Mouse (Mus musculus): ENCODE results near the gene Ifitm5.

The Ifitm5 gene

DNA sequence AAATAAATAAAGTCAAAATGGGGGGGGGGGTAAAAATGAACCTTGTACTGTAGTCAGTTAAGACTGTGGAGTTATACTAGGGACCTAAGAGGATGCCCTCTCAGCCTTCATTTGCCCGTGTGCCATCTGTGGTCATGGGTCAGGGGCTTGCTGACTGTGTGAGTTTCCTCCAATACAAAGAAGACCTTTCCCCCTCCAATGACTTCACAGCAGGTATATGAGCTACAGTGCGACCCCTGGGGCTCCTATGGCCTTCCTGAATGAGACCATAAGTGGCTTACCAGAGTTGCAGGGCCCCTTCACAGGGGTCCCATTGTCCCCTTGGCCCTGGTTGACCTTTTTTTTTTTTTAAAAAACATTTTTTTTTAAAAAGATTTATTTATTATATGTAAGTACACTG lies 11.3 kb upstream of the Ifitm5 start:
- DNase-seq (ENCODE audit: low spot score) = no peak

DNA sequence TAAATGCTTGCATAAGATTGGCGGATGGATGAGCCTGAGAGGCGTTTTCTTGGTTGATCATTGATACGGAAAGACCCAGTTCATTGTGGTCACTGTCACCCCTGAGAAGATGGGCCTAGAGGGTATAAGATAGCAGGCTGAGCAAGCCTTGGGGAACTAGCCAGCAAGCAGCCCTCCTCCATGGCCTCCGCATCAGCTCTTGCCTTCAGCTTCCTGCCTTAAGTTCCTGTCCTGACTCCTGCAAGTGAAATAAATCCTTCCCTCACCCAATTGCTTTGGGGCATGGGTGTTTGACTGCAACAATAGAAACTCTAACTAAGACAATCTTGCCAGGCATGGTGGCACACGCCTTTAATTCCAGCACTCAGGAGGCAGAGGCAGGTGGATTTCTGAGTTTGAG lies 9.9 kb upstream of the Ifitm5 start:
- no peak for DNase-seq (ENCODE audit: low spot score)

DNA sequence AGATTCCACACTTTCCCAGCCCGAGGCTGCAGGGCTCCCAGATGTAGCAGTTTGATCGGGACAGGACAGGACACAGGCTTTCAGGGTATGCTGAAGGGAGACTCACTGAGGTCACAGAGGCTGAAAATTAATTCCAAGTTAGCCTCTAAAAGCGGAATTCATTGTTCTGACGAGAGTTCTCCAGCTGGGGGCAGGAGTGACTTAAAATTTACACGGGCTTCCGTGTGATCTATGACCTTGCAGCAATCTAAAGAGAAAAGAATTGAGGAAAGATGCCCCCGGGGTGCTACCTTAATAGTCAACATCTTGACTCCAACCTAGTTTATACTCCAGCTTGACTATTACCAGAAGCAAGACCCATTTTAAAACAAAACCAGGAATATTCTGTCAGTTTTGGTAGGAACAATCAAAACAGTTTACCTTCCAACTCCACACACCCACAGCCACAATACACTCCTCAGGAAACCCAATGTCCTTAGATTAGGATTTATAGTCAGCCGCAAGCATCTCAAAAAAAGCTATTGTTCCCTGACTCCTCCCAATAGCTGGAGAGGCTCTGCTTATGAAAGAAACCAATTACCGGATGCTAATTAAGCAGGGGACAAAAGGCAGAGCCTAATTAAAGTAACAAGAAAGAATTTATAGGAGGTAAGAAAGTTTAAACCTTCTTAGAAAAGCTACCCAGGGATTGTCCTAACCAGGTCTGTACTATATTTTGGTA lies 9.2 kb upstream of the Ifitm5 start:
- no peak for DNase-seq (ENCODE audit: low spot score)

DNA sequence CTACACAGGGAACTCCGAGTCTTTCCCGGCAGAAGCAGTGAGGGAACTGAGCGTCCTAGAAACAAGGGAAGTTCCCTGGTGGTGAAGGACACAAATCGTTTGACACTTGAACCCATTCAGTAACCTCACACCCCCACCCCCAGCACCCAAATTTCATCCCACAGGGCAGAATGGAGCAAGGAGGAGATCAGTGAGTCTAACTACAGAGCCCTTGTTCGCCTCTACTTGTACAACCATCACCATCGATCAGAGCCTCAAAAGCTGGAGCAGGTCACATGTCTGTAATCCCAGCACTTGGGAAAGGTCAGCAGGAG lies 6.4 kb upstream of the Ifitm5 start:
- DNase-seq (ENCODE audit: low spot score) = no peak

DNA sequence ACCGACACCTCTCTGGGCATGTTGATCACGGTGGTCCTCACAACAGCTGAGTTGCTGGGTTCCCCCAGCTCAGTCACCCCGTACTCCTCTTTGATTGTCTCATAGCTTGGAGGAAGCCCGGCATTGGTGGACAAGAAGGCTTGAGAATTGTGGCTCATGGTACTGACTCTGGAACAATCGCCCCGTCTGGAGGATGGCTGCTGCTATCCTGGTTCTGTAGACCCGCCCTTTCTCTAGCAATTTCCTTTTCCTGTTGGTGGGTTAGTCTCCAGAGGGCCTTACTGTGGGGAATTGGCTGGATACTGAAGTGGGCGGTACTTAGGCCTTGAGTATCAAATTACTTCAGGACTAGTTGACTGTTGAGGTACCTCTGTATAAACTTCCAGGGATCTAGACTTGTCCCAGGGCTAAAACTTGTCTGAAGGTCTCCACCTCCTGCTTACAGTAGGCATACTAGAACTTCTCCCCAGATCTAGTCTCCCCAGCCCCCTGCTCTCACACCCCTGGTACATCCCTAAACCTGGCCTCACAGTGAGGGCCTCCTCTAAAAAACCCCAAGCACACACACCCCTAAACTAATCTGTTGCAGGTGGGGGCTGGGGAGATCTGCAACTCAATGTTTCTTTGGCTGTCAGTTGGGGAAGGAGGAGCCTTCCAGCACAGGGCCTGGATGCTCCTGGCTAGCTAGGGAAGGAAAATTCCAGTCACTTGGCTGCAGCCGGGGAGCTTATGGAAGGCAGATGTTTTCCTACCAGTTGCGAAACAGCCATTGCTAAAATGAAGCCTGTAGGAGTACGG lies 5.9 kb upstream of the Ifitm5 start, which contains the start of the genes Gm45717 and Ifitm2:
TSS of gene Gm45717 (minus strand) at position 180 of the 798 bp plus-strand sequence.
TSS of gene Ifitm2 (minus strand) at position 230 of the 798 bp plus-strand sequence.
- no peak for DNase-seq (ENCODE audit: low spot score)

DNA sequence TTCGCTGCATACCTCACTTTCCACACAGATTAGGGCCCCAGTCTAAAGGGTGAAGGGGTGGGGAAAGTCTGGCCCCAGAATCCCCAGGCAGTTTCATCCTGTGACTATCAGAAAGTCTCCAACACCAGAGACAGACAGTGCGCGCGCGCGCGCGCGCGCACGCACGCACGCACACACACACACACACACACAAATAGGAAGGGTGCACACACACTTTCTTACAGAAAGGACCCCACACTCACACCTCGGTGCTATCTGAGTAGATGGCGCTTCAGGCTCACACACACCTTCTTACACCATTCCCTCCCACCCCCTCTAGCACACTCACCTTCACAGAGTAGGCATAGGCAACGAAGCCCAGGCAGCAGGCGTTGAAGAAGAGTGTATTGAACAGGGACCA lies 5.3 kb upstream of the Ifitm5 start:
- DNase-seq (ENCODE audit: low spot score) = no peak

DNA sequence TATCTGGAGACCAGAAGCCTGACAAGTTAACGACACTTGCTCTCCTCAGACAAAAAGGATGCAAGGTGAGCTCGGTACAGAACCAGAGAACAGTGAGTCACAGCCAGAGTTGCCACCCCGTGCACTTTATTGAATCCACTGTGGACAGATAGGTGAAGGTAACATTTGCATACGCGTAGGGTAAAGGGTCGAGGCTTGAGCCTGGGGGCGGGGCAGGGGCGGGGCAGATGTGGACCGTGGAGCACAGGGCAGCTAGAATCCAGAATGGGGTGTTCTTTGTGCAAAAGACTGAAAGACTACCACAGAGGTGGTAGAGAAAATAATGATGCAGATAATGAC lies 4.6 kb upstream of the Ifitm5 start:
- no peak for DNase-seq (ENCODE audit: low spot score)

DNA sequence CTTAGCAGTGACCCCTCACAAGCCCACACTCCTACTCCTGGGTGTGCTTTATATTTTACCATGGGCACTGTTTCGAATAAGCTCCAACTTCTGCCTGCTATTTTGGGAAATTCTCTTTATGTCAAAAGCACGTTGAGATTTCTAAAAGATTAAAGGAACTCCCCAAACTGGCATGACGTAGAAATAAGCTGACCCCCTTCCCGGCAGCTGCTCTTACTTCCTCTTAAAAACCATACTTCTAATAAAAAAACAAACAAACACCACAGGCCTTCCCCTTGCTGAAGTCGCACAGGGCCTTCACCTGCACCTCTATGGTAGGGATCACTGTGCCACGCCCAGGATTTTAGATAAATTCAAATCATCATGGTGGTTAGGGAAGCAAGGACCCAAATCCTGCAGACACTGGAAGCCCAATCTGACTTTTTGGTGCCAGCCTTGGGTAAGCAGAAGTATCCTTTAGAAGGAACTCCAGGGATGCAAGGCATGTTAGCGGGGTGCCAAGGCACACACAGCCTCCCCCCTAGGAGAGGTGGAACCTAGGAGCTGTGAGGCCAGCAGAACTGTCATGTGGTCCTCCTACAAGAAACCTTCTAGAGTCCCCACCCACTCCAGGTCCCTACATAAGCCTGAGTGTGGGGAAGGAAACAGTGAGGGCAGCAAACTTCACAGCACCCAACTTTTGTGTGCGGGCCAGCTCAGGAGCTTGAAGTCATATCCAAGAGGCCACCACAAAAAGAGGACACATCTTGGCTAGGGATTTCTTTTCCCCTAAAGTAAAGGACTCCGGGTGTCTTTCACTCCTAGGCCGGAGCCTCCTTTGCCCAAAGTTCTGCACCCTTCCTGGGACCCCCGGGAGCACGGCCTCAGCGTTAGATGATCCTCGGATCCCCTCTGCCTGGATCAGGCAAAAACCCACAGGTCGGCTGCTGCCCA lies 4.0 kb upstream of the Ifitm5 start:
- DNase-seq (ENCODE audit: low spot score) = no peak

DNA sequence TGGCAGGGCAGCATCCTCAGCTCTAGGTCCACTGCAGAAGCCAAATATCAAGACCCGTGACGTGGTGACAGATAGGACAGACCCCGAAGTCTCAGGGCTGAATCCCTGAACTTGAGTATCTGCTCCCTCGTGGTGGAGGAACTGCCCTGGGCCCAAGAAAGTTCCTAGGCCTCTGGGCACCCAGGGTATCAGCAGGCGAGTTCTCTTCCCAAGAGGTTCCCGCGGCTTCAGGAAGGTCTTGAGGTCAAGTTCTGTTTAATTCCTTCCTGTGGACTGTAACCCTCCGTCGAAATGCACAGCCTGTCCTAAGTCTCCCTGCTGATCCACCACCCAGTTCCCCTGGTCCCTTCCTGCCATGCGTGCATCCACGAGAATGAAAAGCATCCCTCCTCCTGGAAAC lies 3.0 kb upstream of the Ifitm5 start:
- no peak for DNase-seq (ENCODE audit: low spot score)

DNA sequence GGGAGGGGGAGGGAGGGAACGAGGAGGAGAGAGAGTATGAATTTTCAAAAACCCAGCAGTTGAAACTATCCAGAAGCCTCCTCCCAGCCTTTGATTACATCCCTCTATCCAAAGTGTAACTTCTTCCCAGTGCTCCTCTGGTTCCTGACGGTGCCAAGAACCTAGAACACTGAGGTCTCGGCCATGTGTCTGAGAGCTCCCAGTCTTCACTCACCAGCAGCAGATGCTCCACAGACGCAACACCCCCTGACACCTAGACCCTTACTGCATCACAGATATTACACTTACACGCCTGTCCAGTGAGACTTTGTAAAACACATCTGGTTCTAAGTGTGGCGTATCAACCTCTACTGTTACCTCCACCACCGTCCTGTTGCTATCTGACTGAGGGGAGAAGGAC lies 2.4 kb upstream of the Ifitm5 start:
- no peak for DNase-seq (ENCODE audit: low spot score)

DNA sequence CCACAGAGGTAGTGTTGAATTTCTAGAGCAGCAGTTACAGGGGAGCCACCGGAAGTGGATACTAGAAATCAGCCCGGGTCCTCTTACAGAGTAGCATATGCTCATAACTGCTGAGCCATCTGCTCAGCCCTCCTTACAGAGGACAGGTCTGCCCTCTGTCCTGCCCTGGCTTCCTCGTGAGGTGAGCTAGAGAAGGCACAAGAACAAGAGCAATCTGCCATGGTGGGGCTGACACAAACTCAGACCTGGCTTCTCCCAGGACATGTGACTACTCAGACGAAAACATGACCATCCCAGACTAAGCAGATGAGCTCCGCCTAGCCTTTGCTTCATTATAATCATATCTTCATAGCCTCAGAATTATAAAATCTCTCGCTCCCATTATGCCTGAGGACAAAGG lies 1.7 kb upstream of the Ifitm5 start:
- DNase-seq (ENCODE audit: low spot score) = no peak

DNA sequence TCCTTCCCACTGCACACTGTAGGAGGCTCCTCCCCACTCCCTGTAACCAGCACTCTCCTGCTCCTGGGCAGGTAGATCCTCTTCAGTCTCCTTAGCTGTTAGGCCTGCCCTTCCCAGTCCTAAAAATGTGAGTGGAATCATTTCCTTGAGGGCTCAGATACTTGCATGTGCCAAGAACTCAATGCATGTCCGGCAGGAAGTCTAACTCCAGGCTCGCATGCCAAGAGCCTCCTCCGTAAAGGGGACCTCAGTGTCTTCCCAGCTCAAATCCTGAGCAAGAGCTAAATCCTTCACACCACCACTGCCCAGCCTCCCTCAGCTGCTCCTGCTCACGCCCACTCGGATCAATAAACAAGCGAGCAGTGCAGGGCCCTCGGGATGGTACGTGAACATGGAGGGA lies 960 bp upstream of the Ifitm5 start:
- no peak for DNase-seq (ENCODE audit: low spot score)

DNA sequence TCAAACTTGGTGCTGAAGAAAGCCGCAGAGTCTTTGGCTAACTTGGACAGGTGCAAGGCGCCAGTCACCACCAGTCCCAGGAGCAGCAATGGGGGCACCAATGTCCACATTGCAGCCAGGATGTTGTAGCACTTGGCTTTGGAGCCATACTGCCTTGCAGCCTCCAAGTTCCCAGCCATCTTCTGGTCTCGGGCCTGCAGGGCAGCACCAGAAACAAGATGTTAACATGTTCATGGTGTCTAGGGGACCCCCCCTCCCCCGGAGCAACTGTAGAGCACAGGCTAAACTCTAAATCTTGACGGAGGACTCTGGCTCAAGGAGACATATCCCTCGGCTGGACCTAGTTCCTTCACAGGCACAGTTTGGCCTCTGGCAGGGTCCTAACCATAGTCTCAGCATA lies 836 bp downstream of the Ifitm5 start:
- no peak for DNase-seq (ENCODE audit: low spot score)

DNA sequence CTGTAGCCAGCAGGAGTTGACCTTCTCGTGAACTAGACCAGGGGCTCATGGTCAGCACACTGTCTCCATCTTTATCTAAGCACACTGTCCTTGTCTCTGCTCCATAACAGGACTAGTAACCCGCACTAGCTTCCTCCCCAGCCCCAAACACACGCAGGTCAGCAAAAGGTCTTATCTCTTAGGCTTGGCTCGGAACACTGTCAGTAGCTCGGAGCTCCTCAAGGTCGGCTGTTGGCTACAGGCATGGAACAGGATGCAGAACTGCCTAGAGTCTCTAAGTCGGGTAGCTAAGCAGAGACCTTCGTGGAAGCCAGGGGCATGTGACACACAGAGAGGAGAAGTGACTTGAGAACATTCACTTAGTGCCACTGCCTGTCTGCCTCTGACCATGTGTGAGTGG lies 1.9 kb downstream of the Ifitm5 start:
- DNase-seq (ENCODE audit: low spot score) = no peak

DNA sequence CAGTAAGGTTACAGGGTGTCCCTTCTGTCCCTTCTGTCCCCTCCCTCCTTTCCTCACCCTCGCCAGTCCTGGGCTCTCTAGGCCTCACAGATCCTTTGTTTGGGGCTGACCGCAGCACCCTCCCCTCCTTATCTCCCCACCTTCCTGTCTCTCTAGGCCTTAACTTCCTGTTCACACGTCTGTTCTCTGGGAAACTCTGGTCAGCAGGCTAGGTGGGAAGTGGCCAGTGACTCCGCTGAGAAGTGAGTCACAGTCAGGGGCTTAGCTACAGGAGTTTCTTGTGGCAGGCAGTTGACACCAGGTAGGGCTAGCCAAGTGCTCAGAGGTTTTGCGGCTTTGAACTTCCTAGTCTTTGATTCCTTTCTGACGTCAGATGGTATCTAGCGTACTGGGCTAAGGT lies 3.1 kb downstream of the Ifitm5 start:
- DNase-seq (ENCODE audit: low spot score) = no peak

DNA sequence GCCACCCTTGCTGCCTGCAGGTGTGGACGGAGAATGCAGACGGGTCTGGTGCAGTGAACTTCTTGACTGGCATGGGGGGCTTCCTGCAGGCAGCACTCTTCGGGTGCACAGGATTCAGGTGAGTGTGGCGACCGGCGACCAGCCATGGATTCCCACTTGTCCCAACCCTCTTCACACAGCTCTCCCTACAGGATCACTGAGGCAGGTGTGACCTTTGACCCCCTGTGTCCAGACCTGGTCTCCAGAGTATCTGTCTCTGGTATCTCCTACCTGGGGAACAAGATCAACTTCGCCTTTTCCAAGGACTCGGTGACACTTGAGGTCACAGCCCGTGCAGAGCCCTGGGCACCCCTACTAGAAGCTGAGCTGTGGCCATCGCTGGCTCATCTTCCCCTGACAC lies 3.8 kb downstream of the Ifitm5 start:
- no peak for DNase-seq (ENCODE audit: low spot score)

DNA sequence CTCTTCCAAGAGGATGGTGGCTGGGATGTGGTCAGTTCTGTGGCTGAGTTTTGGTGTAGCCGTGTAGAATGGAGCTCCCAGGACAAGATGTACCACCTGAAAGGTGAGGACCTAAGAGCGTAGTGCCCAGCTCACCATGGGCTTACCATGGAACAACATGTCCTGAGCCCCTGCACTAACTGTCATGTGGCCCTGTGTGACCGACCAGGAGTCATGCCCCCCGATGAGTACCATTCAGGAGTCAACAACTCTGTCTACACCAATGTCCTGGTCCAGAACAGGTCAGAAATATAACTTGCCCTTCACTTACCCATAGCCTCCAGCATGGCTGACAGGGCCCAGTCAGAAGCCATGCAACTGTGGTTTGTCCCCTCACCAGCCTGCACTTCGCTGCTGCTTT lies 4.8 kb downstream of the Ifitm5 start:
- DNase-seq (ENCODE audit: low spot score) = no peak

DNA sequence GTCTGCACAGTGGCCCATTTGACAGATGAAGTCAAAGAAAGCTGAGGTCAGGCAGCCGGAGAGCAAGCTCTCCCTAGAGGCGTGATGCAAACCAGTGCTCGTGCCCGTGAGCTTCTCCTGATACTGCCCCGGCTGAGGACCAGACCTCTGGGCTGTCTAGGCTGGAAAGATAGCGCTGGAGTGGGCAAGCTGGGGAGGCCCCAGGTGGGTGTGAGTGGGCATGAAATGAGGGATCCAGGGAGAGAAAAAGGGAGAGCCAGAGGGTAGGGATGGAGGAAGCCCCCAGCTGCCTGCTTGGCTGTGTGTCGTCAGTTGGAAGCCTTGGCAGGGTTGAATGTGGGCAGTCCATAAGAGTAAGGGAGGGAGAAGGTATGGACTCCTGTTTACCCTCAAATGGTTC lies 5.9 kb downstream of the Ifitm5 start:
- no peak for DNase-seq (ENCODE audit: low spot score)

DNA sequence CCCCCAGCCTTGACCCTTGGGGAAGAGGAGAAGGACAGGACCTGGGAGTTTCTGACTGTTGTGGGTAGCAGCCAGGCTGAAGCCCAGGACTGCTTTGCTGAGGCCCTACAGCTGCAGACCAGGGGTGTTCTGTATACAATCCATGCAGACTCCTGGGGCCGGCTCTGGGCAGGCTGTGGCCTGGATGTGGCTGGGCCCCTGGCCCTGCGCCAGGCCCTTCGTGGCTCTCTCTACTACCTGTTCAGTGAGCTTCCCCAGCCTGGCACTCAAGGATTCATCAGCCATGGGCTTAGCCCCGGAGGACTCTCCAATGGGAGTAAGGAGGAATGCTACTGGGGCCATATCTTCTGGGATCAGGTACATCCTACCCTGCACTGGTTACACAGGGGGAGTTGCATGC lies 6.7 kb downstream of the Ifitm5 start:
- no peak for DNase-seq (ENCODE audit: low spot score)

DNA sequence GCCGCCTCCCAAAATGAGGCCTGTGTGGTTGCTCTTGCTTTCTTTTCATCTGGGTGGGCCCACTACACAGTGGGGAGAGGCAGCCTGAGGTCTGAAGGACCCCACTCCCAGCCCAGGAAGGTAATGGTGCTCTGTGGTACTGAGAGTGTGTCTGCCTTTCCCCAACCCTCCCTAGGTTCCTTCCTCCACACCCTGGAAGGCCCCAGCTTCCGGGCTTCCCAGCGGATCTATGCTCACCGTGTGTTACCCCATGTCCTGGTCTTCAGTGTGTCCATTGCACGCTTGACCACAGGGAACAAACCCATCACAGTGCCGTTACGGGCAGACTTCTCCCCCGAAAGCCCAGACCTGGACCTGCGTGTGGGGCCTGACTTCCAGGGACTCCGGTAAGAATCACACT lies 7.3 kb downstream of the Ifitm5 start:
- DNase-seq (ENCODE audit: low spot score) = no peak

DNA sequence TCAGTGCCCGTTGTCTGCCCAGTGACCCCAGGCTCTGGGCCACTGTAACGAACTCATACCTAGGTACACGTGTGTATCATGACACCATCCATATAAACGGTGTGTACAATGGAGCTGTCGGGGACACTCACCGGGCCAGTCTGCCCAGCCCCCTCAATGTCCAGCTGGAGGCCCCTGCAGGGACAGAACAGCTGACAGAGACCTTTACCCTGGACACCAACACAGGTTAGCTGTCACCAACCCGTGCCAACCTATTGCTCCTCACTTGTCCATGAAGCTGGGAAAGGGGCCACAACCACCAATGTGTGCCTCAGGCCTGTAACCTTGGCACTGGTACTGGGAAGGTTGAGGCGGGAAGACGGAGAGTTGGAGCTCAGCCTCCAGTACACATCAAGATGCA lies 7.8 kb downstream of the Ifitm5 start:
- no peak for DNase-seq (ENCODE audit: low spot score)

DNA sequence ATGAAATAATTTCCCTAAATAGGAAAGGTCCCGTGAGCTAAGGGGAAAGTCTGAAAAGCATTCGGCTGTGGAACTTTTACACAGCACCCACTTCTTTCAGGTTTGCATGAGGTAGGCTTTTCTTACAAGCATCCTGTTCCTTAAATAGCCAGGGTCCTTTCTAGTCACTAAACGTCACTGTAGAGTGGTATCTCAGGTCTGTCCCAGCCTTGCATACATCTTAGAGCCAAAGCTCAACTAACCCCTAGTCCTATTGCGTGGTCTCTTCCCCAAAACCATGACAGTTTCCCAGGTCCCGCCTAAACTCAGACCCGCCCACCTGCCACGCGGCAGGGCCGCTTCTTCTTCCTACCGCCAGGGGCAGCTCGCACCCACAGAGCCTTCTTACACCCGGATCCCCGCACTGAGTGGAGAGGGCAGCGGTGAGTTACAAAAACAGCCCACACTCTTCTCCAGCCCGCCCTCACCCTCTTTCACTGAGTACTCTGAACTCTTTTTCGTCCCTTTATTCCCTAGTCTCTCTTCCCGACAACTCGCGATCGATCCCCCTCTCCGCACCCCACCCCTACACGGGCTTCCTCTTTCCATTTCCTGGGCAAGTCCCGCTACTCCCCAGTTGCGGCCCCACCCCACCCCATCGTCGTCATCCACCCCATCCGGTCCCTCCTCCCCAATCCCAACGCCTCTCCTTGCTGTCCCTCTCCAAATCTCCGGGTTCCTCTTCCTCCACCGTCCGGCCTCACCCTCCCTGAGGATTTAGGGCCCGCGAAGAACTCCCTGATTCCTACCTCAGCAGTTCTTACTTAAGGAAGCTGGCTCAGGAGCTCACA lies 8.7 kb downstream of the Ifitm5 start, which contains the start of gene Pgghg:
TSS of gene Pgghg (plus strand) at position 170 of the 830 bp plus-strand sequence.
- peak; percentile 67 for DNase-seq (ENCODE audit: low spot score)

All from ovary, postnatal 10 days (tissue).